Mouse (Mus musculus): ENCODE data around the gene Kazald1.

DNA sequence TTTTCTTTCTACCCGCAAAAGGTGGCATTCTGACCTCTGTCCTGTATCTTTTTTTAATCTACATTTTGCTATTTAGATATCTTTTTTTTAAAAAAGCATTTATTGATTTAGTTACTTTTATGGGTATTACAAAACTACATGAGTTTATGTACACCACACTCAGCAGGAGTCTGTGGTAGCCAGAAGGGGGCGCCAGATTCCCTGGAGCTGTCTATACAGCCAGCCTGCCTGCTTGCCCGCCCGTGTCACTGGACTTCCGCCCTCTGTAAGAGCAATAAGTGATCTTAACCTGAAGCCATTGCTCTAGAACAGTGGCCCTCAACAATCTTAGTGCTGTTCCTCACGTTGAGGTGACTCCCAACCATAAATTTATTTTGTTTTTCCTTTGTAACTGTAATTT lies 37.4 kb downstream of the Kazald1 start:
- TF ChIP-seq EP300 (IDR thresholded peaks at IDR 0.05; ENCODE audit: low read depth): no peak
- peak; percentile 46 for TF ChIP-seq CTCF (IDR thresholded peaks at IDR 0.05; ENCODE audit: low read depth)

All from liver, embryonic 14.5 days (tissue).